Mouse (Mus musculus) cerebellum, adult 2 months (tissue): Measurements from ENCODE around the gene Ddrgk1.

Experiments
- CTCF ChIP-seq: fragments of 200-500 bp; IDR thresholded peaks from 2 replicates; pipeline ENCODE4 v1.5.1; 2011; ENCODE audit warnings: low read depth, mild to moderate bottlenecking, control low read depth, low read length, moderate library complexity, borderline replicate concordance; ENCODE audit not compliant: insufficient read depth
- POLR2A ChIP-seq: fragments of 200-500 bp; IDR thresholded peaks from 2 replicates; pipeline ENCODE4 v1.6.1; 2011; ENCODE audit warnings: low read length, control low read depth, borderline replicate concordance; ENCODE audit not compliant: insufficient read depth

- TF ChIP-seq POLR2A (no peak), CTCF (no peak)
Measured at GRCm38 (mm10) chr2:130641351-130642025, 23.0 kb downstream of the Ddrgk1 start.
